Mouse (Mus musculus) hindbrain, embryonic 14.5 days (tissue): ENCODE data around the gene Thsd7a. TPM values are rescaled to one million over a fixed set of nuclear protein-coding genes. Genes with fewer than 3 reads are reported as not detected.

Experiments
- ATAC-seq: fragments of 200-750 bp; cut with Nextera tagmentation; 2 replicates; pipeline ENCODE4 v1.8.0; 2017; ENCODE audit warnings: moderate number of reproducible peaks, mild to moderate bottlenecking, moderate TSS enrichment, moderate library complexity; ENCODE audit not compliant: low FRiP score
- DNase-seq: peaks from one replicate; pipeline ENCODE4 v3.0.0-alpha.2; 2015; ENCODE audit warnings: low spot score
- H3K27ac ChIP-seq: fragments of 300-500 bp; sonication (generic); 2 replicates; pipeline ENCODE4 v1.5.1; 2014; ENCODE audit warnings: mild to moderate bottlenecking, moderate library complexity
- H3K27me3 ChIP-seq: fragments of 300-500 bp; sonication (generic); 2 replicates; pipeline ENCODE4 v1.6.1; 2014; ENCODE audit warnings: mild to moderate bottlenecking, low read length, mixed read lengths; ENCODE audit not compliant: control insufficient read depth, insufficient read depth
- H3K36me3 ChIP-seq: fragments of 300-500 bp; sonication (generic); replicated peaks from 2 replicates; pipeline ENCODE4 v1.6.1; 2014; ENCODE audit not compliant: control insufficient read depth, insufficient read depth
- H3K4me1 ChIP-seq: fragments of 300-500 bp; sonication (generic); replicated peaks from 2 replicates; pipeline ENCODE4 v1.6.1; 2014; ENCODE audit warnings: antibody characterized with exemption, low read length, mixed read lengths; ENCODE audit not compliant: control insufficient read depth, insufficient read depth
- H3K4me2 ChIP-seq: fragments of 300-500 bp; sonication (generic); replicated peaks from 2 replicates; pipeline ENCODE4 v1.6.1; 2014; ENCODE audit warnings: mild to moderate bottlenecking, moderate library complexity
- H3K4me3 ChIP-seq: fragments of 300-500 bp; sonication (generic); replicated peaks from 2 replicates; pipeline ENCODE4 v1.5.1; 2014; ENCODE audit warnings: mild to moderate bottlenecking, low read length
- H3K9ac ChIP-seq: fragments of 300-500 bp; sonication (generic); 2 replicates; pipeline ENCODE4 v1.6.1; 2014
- H3K9me3 ChIP-seq: fragments of 300-500 bp; sonication (generic); 2 replicates; pipeline ENCODE4 v1.6.1; 2016; ENCODE audit warnings: low read length; ENCODE audit not compliant: control insufficient read depth
- WGBS: fragments of 180-500 bp; shearing (Covaris S2); extraction: QIAGEN DNeasy Blood & Tissue Kit; methylation state at CpG from one replicate; pipeline ENCODE4 v1.1.7; 2014; 5-methylcytosine and 5-hydroxymethylcytosine counted together
- polyA plus RNA-seq: library from polyadenylated mRNA; unstranded; fragments of >200 nt; fragmentation: Nextera tagmentation; extraction: Ambion mirVana; gene quantifications from 2 replicates; pipeline ENCODE4 v1.2.1, GENCODE M21; 2014

Gene Thsd7a
- polyA plus RNA-seq, 1 experiment from 2014 or later = 33.4 TPM

- H3K9me3 ChIP-seq = no peaks in the 10 kb centered on the region
- no peak overlapping the region for H3K4me2 ChIP-seq
- H3K36me3 ChIP-seq = peaks cover 10% of the 10 kb centered on the region
- no peak overlapping the region for H3K4me3 ChIP-seq
- DNase-seq = no peak
- 57% methylated on average over 3 of the region's 3 CpGs for WGBS
- no peak overlapping the region for H3K9ac ChIP-seq
- H3K27me3 ChIP-seq = no peaks in the 10 kb centered on the region
- no peak for ATAC-seq
- H3K27ac ChIP-seq = no peak overlapping the region
- H3K4me1 ChIP-seq = peaks cover 12% of the 10 kb centered on the region; the same call in 1 of the 2 replicates
Observed at GRCm38 (mm10) chr6:12551176-12551575, 198.0 kb downstream of the Thsd7a start.

GRCm38 (mm10) chr6:12550054-12550655 lies 199.1 kb downstream of the Thsd7a start:
- peak; percentile 44 for DNase-seq

GRCm38 (mm10) chr6:12544096-12544495 lies 205.1 kb downstream of the Thsd7a start:
- ATAC-seq (no peak), DNase-seq (no peak)
- WGBS = 30% methylated on average over 5 of the region's 5 CpGs
- Histone ChIP-seq H3K36me3 (no peaks in the 10 kb centered on the region), H3K4me2 (no peak overlapping the region), H3K27me3 (no peaks in the 10 kb centered on the region), H3K9me3 (no peaks in the 10 kb centered on the region), H3K4me3 (no peak overlapping the region), H3K4me1 (no peaks in the 10 kb centered on the region), H3K27ac (no peak overlapping the region), H3K9ac (no peak overlapping the region)

More at GRCm38 (mm10) chr6:12550054-12550655, 199.1 kb downstream of the Thsd7a start:
- Histone ChIP-seq H3K4me1 (peaks cover 12% of the 10 kb centered on the region; the same call in 1 of the 2 replicates), H3K9ac (no peak overlapping the region), H3K27ac (peak overlapping the region; percentile 46; the same call in 1 of the 2 replicates), H3K4me2 (no peak overlapping the region), H3K36me3 (peaks cover 9% of the 10 kb centered on the region), H3K27me3 (no peaks in the 10 kb centered on the region), H3K9me3 (no peaks in the 10 kb centered on the region), H3K4me3 (no peak overlapping the region)
- ATAC-seq = no peak
- 39% methylated on average over 4 of the region's 4 CpGs for WGBS

GRCm38 (mm10) chr6:12542496-12542895 lies 206.7 kb downstream of the Thsd7a start:
- no peak overlapping the region for H3K27ac ChIP-seq
- WGBS = 50% methylated on average over 3 of the region's 3 CpGs

GRCm38 (mm10) chr6:12519121-12519520 lies 230.1 kb downstream of the Thsd7a start:
- Histone ChIP-seq H3K4me1 (peaks cover 5% of the 10 kb centered on the region; the same call in 1 of the 2 replicates), H3K9me3 (no peaks in the 10 kb centered on the region), H3K4me3 (no peak overlapping the region), H3K4me2 (no peak overlapping the region), H3K27me3 (no peaks in the 10 kb centered on the region), H3K36me3 (no peaks in the 10 kb centered on the region), H3K27ac (no peak overlapping the region; the same call in 1 of the 2 replicates), H3K9ac (no peak overlapping the region)
- peak; percentile 78; the same call in 1 of the 2 replicates for ATAC-seq
- peak; percentile 58 for DNase-seq

More at GRCm38 (mm10) chr6:12542496-12542895, 206.7 kb downstream of the Thsd7a start:
- Histone ChIP-seq H3K27me3 (no peaks in the 10 kb centered on the region), H3K4me1 (no peaks in the 10 kb centered on the region), H3K9ac (no peak overlapping the region), H3K36me3 (no peaks in the 10 kb centered on the region), H3K4me2 (no peak overlapping the region), H3K4me3 (no peak overlapping the region), H3K9me3 (no peaks in the 10 kb centered on the region)
- DNase-seq (no peak), ATAC-seq (no peak)

- H3K9ac ChIP-seq = no peak overlapping the region
- peak; percentile 39; the same call in 1 of the 2 replicates for ATAC-seq
- H3K4me1 ChIP-seq = peaks cover 5% of the 10 kb centered on the region; the same call in 1 of the 2 replicates
- peak overlapping the region; percentile 10 for H3K4me2 ChIP-seq
- no peaks in the 10 kb centered on the region for H3K9me3 ChIP-seq
- no peak overlapping the region for H3K4me3 ChIP-seq
- no peaks in the 10 kb centered on the region for H3K36me3 ChIP-seq
- peak overlapping the region; percentile 62 for H3K27ac ChIP-seq
- DNase-seq = no peak
- 44% methylated on average over 9 of the region's 9 CpGs for WGBS
- H3K27me3 ChIP-seq = no peaks in the 10 kb centered on the region
Observed at GRCm38 (mm10) chr6:12518283-12518903, 230.8 kb downstream of the Thsd7a start.

- no peak for ATAC-seq
- DNase-seq = no peak
- Histone ChIP-seq H3K36me3 (no peaks in the 10 kb centered on the region), H3K4me1 (peaks cover 5% of the 10 kb centered on the region; the same call in 1 of the 2 replicates), H3K9ac (no peak overlapping the region), H3K27me3 (no peaks in the 10 kb centered on the region), H3K4me3 (no peak overlapping the region), H3K9me3 (no peaks in the 10 kb centered on the region), H3K4me2 (no peak overlapping the region), H3K27ac (no peak overlapping the region)
Observed at GRCm38 (mm10) chr6:12517726-12518125, 231.5 kb downstream of the Thsd7a start.

- Histone ChIP-seq H3K36me3 (no peaks in the 10 kb centered on the region), H3K9ac (no peak overlapping the region), H3K9me3 (no peaks in the 10 kb centered on the region), H3K27me3 (no peaks in the 10 kb centered on the region), H3K4me2 (no peak overlapping the region), H3K27ac (no peak overlapping the region), H3K4me3 (no peak overlapping the region), H3K4me1 (no peaks in the 10 kb centered on the region)
- DNase-seq (no peak), ATAC-seq (no peak)
- 94% methylated on average over 2 of the region's 2 CpGs for WGBS
Observed at GRCm38 (mm10) chr6:12506877-12507276, 242.3 kb downstream of the Thsd7a start.

- no peaks in the 10 kb centered on the region for H3K4me1 ChIP-seq
- no peak for DNase-seq
- WGBS = 91% methylated on average over 7 of the region's 7 CpGs
- ATAC-seq = no peak
- no peaks in the 10 kb centered on the region for H3K27me3 ChIP-seq
- no peak overlapping the region for H3K27ac ChIP-seq
- H3K36me3 ChIP-seq = no peaks in the 10 kb centered on the region
- no peak overlapping the region for H3K4me3 ChIP-seq
- H3K9ac ChIP-seq = no peak overlapping the region
- no peaks in the 10 kb centered on the region for H3K9me3 ChIP-seq
- no peak overlapping the region for H3K4me2 ChIP-seq
Observed at GRCm38 (mm10) chr6:12503867-12504266, 245.3 kb downstream of the Thsd7a start.
